Mouse (Mus musculus) stomach, embryonic 16.5 days (tissue): ENCODE data around the gene Mfsd1. TPM values are rescaled to one million over a fixed set of nuclear protein-coding genes. Genes with fewer than 3 reads are reported as not detected.

Experiments
- ATAC-seq: fragments of 200-750 bp; cut with Nextera tagmentation; 2 replicates; pipeline ENCODE4 v1.8.0; 2017; ENCODE audit warnings: moderate number of reproducible peaks, moderate TSS enrichment; ENCODE audit not compliant: insufficient read depth, low FRiP score
- H3K27ac ChIP-seq: fragments of 300-500 bp; sonication (generic); 2 replicates; pipeline ENCODE4 v1.5.1; 2014; ENCODE audit warnings: low read length
- H3K27me3 ChIP-seq: fragments of 300-500 bp; sonication (generic); 2 replicates; pipeline ENCODE4 v1.6.1; 2014; ENCODE audit warnings: low read length, control low read depth, mixed read lengths; ENCODE audit not compliant: control insufficient read depth, insufficient read depth
- H3K36me3 ChIP-seq: fragments of 300-500 bp; sonication (generic); 2 replicates; pipeline ENCODE4 v1.6.1; 2014; ENCODE audit warnings: low read length; ENCODE audit not compliant: control insufficient read depth, insufficient read depth
- H3K4me1 ChIP-seq: fragments of 300-500 bp; sonication (generic); 2 replicates; pipeline ENCODE4 v1.6.1; 2014; ENCODE audit warnings: low read length, control low read depth, mixed read lengths; ENCODE audit not compliant: control insufficient read depth, insufficient read depth
- H3K4me2 ChIP-seq: fragments of 300-500 bp; sonication (generic); 2 replicates; pipeline ENCODE4 v1.6.1; 2014; ENCODE audit warnings: low read depth, low read length, mixed read lengths
- H3K4me3 ChIP-seq: fragments of 300-500 bp; sonication (generic); replicated peaks from 2 replicates; pipeline ENCODE4 v1.5.1; 2014; ENCODE audit warnings: mild to moderate bottlenecking, low read length
- H3K9ac ChIP-seq: fragments of 300-500 bp; sonication (generic); 2 replicates; pipeline ENCODE4 v1.6.1; 2014; ENCODE audit warnings: low read length
- H3K9me3 ChIP-seq: fragments of 300-500 bp; sonication (generic); replicated peaks from 2 replicates; pipeline ENCODE4 v1.6.1; 2016; ENCODE audit warnings: low read length, control low read depth; ENCODE audit not compliant: control insufficient read depth
- WGBS: fragments of 180-500 bp; shearing (Covaris S2); extraction: QIAGEN DNeasy Blood & Tissue Kit; methylation state at CpG from one replicate; pipeline ENCODE4 v1.1.7; 2014; 5-methylcytosine and 5-hydroxymethylcytosine counted together
- polyA plus RNA-seq: library from polyadenylated mRNA; unstranded; fragments of >200 nt; fragmentation: Nextera tagmentation; extraction: Ambion mirVana; gene quantifications from 2 replicates; pipeline ENCODE4 v1.2.1, GENCODE M21; 2015

The Mfsd1 gene
- polyA plus RNA-seq = 47.5 and 48.9 TPM in 2 replicates

DNA sequence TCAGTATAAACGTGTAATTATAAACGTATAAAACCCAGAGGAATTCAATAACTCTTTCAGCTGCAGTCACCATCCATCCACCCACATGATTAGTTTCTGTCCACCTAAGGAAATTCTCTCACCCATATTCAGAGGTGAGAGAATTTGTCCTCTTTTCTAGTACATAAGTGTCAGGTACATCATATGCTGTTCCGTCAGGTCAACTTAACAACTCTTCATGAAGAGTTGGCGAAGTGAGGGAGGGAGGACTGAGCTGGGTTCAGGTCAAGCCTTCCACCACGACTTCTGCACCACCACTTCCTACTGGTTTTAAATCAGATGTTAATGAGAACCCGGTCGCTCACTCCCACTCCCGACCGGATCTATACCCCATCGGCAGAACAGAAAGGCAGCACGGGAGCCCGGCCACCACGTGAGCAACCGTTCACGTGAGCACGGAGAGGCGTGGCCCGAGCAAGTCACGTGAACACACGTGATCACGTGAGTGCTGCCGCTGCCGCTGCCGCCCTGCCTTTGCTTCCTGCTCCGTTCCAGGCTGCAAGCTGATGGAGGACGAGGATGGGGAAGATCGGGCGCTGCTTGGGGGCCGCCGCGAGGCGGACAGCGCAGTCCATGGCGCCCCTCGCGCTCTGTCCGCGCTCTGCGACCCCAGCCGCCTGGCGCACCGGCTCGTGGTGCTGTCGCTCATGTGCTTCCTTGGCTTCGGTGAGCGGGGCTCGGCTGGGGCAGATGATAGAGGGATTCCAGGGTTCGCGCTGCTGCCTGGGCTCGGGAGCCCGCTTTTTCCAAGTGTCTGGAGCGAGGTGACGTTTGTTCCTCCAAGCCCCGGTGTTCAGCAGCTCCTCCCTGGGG, at the start of gene Mfsd1:
Gene Mfsd1 (plus strand): TSS at position 469 of the 852 bp plus-strand sequence.
- Histone ChIP-seq H3K27me3 (no peaks in the 10 kb centered on the region), H3K4me3 (peak within 1 kb of the TSS; percentile 73), H3K4me2 (peak within 1 kb of the TSS; percentile 72), H3K36me3 (no peaks in the 10 kb centered on the region), H3K4me1 (0 out of 2 replicates have a peak, but pooled peaks cover 8% of the 10 kb centered on the region), H3K9me3 (no peaks in the 10 kb centered on the region), H3K9ac (peak within 1 kb of the TSS; percentile 77), H3K27ac (peak within 1 kb of the TSS; percentile 5)
- 4% methylated on average over 54 of the region's 54 CpGs for WGBS
- ATAC-seq = peak; percentile 92

DNA sequence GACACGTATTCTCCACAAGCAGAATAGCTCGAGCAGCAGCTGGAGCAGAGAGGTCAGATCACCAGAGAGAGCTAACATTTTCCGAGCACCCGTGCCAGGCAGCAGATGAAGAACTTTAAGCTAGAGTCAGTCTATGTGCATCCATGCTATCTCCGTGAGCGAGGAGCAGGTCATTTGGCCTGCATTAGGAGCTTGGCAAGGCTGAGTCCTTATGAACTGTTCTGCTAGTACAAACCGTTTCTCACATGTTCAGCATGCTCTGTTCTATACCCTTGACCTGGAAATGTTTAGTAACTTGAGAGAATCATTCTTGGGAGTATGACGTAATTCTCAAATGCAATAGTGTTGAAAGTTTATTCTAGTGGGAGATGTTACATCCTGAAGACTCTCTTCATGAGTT, 38.9 kb upstream of the Mfsd1 start:
- no peak for ATAC-seq
- no peak overlapping the region for H3K4me3 ChIP-seq
- no peaks in the 10 kb centered on the region for H3K9me3 ChIP-seq
- no peaks in the 10 kb centered on the region for H3K36me3 ChIP-seq
- no peak overlapping the region for H3K4me2 ChIP-seq
- H3K27me3 ChIP-seq = no peaks in the 10 kb centered on the region
- WGBS = 62% methylated on average over 8 of the region's 8 CpGs
- H3K27ac ChIP-seq = no peak overlapping the region
- H3K9ac ChIP-seq = no peak overlapping the region
- no peaks in the 10 kb centered on the region for H3K4me1 ChIP-seq

DNA sequence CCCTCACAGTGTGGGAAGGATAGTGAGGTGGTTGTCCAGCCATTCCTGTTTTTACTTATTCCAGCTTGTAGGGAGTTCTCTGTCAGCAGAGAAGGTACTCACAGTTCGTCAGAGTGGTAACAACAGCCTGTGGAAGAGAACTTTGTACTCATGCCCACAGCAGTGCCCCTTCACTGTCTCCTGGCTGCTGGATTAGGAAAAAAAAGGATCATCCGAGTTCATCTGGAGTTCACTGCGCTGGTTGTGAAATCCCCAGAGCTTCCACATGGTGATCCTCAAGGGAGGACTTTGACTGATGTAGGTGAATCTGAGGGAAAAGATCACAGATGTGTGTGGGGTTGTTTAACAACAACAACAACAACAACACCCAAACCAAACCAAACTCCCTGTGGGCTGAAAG, 31.3 kb upstream of the Mfsd1 start:
- Histone ChIP-seq H3K36me3 (no peaks in the 10 kb centered on the region), H3K4me3 (no peak overlapping the region), H3K27me3 (no peaks in the 10 kb centered on the region), H3K9ac (no peak overlapping the region), H3K9me3 (no peaks in the 10 kb centered on the region), H3K4me2 (no peak overlapping the region), H3K4me1 (no peaks in the 10 kb centered on the region), H3K27ac (no peak overlapping the region)
- no peak for ATAC-seq
- WGBS = 51% methylated on average over 3 of the region's 3 CpGs

DNA sequence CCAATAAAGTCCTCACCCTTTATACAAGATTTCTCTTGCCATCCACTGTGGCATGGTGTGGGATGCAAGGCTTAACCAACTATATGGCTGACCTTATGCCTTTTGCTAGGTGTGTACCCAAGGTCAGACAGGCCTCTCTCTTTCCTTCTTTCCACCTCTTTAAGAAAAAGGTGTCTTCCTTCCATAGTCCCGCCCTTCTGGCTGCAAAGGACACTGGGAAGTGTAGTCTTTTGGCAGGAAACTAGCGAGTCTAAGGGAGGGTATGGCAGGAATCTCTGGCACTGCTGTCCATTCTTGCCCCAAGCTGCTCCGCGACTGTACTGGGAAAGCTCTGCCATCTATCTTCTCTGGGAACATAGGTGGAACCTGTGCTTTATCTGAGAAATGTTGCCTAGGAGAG, 29.3 kb upstream of the Mfsd1 start:
- no peak for ATAC-seq
- no peaks in the 10 kb centered on the region for H3K27me3 ChIP-seq
- H3K4me2 ChIP-seq = no peak overlapping the region
- no peak overlapping the region for H3K27ac ChIP-seq
- 42% methylated on average over 4 of the region's 4 CpGs for WGBS
- no peak overlapping the region for H3K4me3 ChIP-seq
- H3K36me3 ChIP-seq = no peaks in the 10 kb centered on the region
- no peaks in the 10 kb centered on the region for H3K4me1 ChIP-seq
- H3K9ac ChIP-seq = no peak overlapping the region
- no peaks in the 10 kb centered on the region for H3K9me3 ChIP-seq

DNA sequence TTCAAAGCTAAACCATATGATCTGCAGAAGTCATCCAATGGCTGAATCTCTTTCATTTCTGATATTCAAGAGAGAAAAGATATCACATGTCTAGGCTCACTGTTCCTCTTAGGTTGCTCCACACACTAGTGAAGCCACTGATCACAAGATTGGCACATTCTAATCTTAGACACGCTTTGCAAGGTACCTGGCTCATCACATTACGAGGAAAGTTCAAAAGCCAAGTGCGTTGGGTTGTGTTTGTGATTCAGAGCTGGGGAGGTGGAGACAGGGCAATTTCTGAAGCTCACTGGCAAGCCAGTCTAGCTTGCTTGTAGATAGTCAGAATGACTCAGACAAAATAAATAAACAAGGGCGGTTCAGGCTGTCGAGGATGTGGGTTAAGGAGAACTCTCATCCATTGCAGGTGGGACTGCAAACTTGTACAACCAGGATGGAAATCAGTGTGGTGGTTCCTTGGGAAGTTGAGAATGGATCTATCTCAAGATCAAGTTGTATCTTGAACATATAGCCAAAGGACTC, 28.6 kb upstream of the Mfsd1 start:
- H3K4me1 ChIP-seq = no peaks in the 10 kb centered on the region
- no peak overlapping the region for H3K4me2 ChIP-seq
- no peaks in the 10 kb centered on the region for H3K27me3 ChIP-seq
- WGBS = 70% methylated on average over 5 of the region's 5 CpGs
- H3K36me3 ChIP-seq = no peaks in the 10 kb centered on the region
- H3K4me3 ChIP-seq = no peak overlapping the region
- H3K27ac ChIP-seq = no peak overlapping the region
- no peaks in the 10 kb centered on the region for H3K9me3 ChIP-seq
- no peak for ATAC-seq
- H3K9ac ChIP-seq = no peak overlapping the region

DNA sequence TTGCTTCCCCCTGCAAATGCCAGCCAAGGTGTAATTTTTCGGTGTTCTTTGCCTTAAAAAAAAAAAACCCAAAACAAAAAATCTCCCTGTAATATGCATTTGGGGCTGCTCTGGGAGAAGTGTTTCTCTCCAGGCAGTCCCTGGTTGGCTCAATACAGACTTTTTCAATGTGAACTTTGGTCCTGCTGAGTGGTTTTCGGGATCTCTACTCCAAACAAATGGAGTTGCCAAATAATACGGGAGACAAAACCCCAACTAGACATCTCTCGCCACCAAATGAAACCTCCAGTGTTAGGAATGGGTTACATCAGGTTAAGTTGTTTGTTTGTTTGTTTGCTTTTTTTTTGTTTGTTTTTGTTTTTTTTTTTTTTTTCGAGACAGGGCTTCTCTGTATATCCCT, 27.3 kb upstream of the Mfsd1 start:
- Histone ChIP-seq H3K4me3 (no peak overlapping the region), H3K27ac (no peak overlapping the region), H3K4me2 (no peak overlapping the region), H3K9me3 (no peaks in the 10 kb centered on the region), H3K9ac (no peak overlapping the region), H3K4me1 (no peaks in the 10 kb centered on the region), H3K27me3 (no peaks in the 10 kb centered on the region), H3K36me3 (no peaks in the 10 kb centered on the region)
- no peak for ATAC-seq
- WGBS = 80% methylated on average over 5 of the region's 5 CpGs

DNA sequence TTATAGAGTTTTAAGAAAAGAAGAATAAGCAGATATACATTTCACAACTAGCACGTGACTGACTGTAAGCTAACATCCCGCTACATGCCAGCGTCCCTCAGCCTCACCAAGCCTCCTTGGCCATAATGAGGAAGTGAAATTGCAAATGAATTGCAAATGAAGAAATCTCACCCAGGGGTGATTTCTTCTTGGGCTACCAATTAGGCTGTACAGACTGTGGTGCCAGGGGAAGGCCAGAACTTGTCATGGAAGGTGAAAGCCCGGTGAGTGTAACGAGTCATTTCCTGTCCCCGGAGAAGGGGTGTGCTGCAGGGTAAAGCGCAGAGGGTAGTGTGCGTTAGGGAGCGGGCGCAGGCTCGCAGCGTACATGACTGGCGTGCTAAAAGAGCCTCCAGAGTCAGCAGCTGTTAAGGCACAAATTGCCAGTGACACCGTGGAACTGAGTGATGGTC, 25.3 kb upstream of the Mfsd1 start:
- no peak for ATAC-seq
- Histone ChIP-seq H3K4me3 (no peak overlapping the region), H3K4me2 (0 out of 2 replicates have a peak overlapping the region, but pooled peaks have one; percentile 11), H3K36me3 (no peaks in the 10 kb centered on the region), H3K9ac (no peak overlapping the region), H3K27me3 (no peaks in the 10 kb centered on the region), H3K27ac (no peak overlapping the region), H3K4me1 (no peaks in the 10 kb centered on the region), H3K9me3 (no peaks in the 10 kb centered on the region)
- WGBS = 51% methylated on average over 14 of the region's 14 CpGs

DNA sequence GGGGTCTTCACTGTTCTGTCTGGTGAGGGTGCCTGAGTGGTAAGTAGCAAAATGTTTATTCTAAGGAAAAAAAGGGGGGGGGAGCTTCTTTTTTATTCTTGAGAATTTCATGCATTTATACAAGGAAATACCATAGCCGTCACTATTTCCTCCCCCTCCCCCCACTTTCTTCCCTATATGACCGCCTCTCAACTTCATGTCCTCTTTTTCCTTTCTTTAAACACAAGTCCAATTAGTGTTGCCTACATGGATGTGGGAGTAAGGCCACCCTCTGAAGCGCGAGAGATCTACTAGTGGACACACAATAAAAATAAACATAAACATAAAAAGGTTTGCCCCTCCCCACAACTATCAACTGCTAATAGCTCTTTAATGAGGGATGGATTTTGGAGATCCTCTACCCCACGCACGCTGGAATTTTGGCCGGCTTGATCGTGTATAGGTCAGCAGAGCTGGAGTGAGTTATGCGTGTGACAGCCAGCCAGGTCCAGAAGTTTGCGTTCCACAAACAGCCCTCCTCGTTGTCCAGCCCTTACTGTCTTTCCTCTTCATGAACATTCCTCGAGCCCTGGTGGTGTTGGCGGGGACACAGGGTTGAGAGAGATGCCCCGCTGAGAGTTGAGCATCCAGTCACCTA, 24.7 kb upstream of the Mfsd1 start:
- Histone ChIP-seq H3K4me3 (no peak overlapping the region), H3K27me3 (no peaks in the 10 kb centered on the region), H3K9ac (no peak overlapping the region), H3K4me1 (no peaks in the 10 kb centered on the region), H3K27ac (no peak overlapping the region), H3K36me3 (no peaks in the 10 kb centered on the region), H3K9me3 (no peaks in the 10 kb centered on the region), H3K4me2 (0 out of 2 replicates have a peak overlapping the region, but pooled peaks have one; percentile 11)
- 69% methylated on average over 14 of the region's 14 CpGs for WGBS
- no peak for ATAC-seq

DNA sequence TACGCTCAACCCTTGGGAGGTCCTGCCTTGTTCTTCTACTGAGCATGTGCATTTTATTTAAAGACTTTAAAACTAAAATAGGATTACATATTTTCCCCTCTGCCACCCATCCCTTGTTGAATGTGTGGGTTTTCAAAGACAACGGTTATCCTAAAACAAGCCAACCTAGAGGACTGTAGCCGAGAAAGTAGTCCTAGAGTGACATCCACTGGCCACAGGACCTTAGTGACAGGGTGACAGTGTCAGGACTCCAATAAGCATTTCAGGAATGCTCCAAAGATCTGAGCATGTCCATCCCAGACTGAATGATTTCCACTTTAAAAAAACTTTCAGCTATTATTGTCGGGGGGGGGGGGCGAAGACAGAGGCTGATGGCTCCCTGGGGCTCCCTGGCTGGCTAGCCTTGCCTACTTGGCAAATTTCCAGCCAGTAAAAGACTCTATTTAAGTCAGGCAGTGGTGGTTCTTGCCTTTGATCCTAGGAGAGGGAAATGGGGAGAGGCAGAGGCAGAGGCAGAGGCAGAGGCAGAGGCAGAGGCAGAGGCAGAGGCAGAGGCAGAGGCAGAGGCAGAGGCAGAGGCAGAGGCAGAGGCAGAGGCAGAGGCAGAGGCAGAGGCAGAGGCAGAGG, 17.7 kb upstream of the Mfsd1 start:
- no peak overlapping the region for H3K4me3 ChIP-seq
- 63% methylated on average over 5 of the region's 5 CpGs for WGBS
- no peak overlapping the region for H3K27ac ChIP-seq
- H3K9ac ChIP-seq = no peak overlapping the region
- no peaks in the 10 kb centered on the region for H3K36me3 ChIP-seq
- no peaks in the 10 kb centered on the region for H3K27me3 ChIP-seq
- no peak for ATAC-seq
- H3K4me1 ChIP-seq = no peaks in the 10 kb centered on the region
- H3K4me2 ChIP-seq = no peak overlapping the region
- no peaks in the 10 kb centered on the region for H3K9me3 ChIP-seq
